Mouse (Mus musculus) megakaryocyte-erythroid progenitor cell, adult 5-6 weeks (primary cell): ENCODE data around the gene Aldh3b3. TPM values are rescaled to one million over a fixed set of nuclear protein-coding genes. Genes with fewer than 3 reads are reported as not detected.

ENCODE experiments used
- total RNA-seq, 2 experiments: library from RNA; stranded (forward) in 1 of 2; stranded (reverse) in 1 of 2; fragments of 200-1000, 215-1000 nt in 1 of 2; fragments of >200 nt in 1 of 2; fragmentation: Nextera tagmentation in 1 of 2; gene quantifications; 2 replicates each; pipeline ENCODE4 v1.2.3; 2014 to 2017

Gene Aldh3b3
- total RNA-seq, 2 experiments from 2014 or later = not detected

Other genes starting within 250 kb of the Aldh3b3 start
- 24.8 and 32.9 TPM in 2 replicates for gene Kmt5b, start 191.2 kb upstream of the Aldh3b3 start, total RNA-seq (2014; fragmentation: Nextera tagmentation)
- gene Kmt5b, start 191.2 kb upstream of the Aldh3b3 start, total RNA-seq (2017) = 39.8 and 39.9 TPM in 2 replicates
- gene Chka, start 106.9 kb upstream of the Aldh3b3 start, total RNA-seq (2014; fragmentation: Nextera tagmentation) = 23.0 and 23.5 TPM in 2 replicates
- 22.5 and 26.0 TPM in 2 replicates for gene Chka, start 106.9 kb upstream of the Aldh3b3 start, total RNA-seq (2017)
- 27.6 and 37.7 TPM in 2 replicates for gene Tcirg1, start 51.5 kb upstream of the Aldh3b3 start, total RNA-seq (2014; fragmentation: Nextera tagmentation)
- 6.7 and 44.0 TPM in 2 replicates for gene Tcirg1, start 51.5 kb upstream of the Aldh3b3 start, total RNA-seq (2017)
- gene Ndufs8, start 45.9 kb upstream of the Aldh3b3 start, total RNA-seq (2014; fragmentation: Nextera tagmentation) = 175 and 218 TPM in 2 replicates
- 54.3 and 59.0 TPM in 2 replicates for gene Ndufs8, start 45.9 kb upstream of the Aldh3b3 start, total RNA-seq (2017)
- gene Aldh3b1, start 28.8 kb upstream of the Aldh3b3 start, total RNA-seq (2014; fragmentation: Nextera tagmentation) = 3.9 TPM in 1 of 2 replicates, not detected in the other
- not detected in 2 replicates for gene Aldh3b1, start 28.8 kb upstream of the Aldh3b3 start, total RNA-seq (2017)
- 9.1 and 10.4 TPM in 2 replicates for gene Unc93b1, start 23.5 kb upstream of the Aldh3b3 start, total RNA-seq (2014; fragmentation: Nextera tagmentation)
- 3.9 and 16.4 TPM in 2 replicates for gene Unc93b1, start 23.5 kb upstream of the Aldh3b3 start, total RNA-seq (2017)
- 0.50 TPM in 1 of 2 replicates, not detected in the other for gene Aldh3b2, start 13.7 kb downstream of the Aldh3b3 start, total RNA-seq (2014; fragmentation: Nextera tagmentation)
- gene Aldh3b2, start 13.7 kb downstream of the Aldh3b3 start, total RNA-seq (2017) = 0.99 TPM in 1 of 2 replicates, not detected in the other
- 5.6 and 8.0 TPM in 2 replicates for gene Acy3, start 27.9 kb downstream of the Aldh3b3 start, total RNA-seq (2014; fragmentation: Nextera tagmentation)
- gene Acy3, start 27.9 kb downstream of the Aldh3b3 start, total RNA-seq (2017) = 2.3 and 2.5 TPM in 2 replicates
- not detected in 2 replicates for gene Tbx10, start 34.1 kb downstream of the Aldh3b3 start, total RNA-seq (2014; fragmentation: Nextera tagmentation)
- not detected in 2 replicates for gene Tbx10, start 34.1 kb downstream of the Aldh3b3 start, total RNA-seq (2017)
- gene Nudt8, start 41.9 kb downstream of the Aldh3b3 start, total RNA-seq (2014; fragmentation: Nextera tagmentation) = 21.5 and 29.8 TPM in 2 replicates
- 19.5 and 21.1 TPM in 2 replicates for gene Nudt8, start 41.9 kb downstream of the Aldh3b3 start, total RNA-seq (2017)
- gene Gm49405, start 42.0 kb downstream of the Aldh3b3 start, total RNA-seq (2014; fragmentation: Nextera tagmentation) = 1.9 and 5.4 TPM in 2 replicates
- 1.5 and 2.0 TPM in 2 replicates for gene Gm49405, start 42.0 kb downstream of the Aldh3b3 start, total RNA-seq (2017)
- 2.1 and 7.4 TPM in 2 replicates for gene Doc2g, start 44.7 kb downstream of the Aldh3b3 start, total RNA-seq (2014; fragmentation: Nextera tagmentation)
- gene Doc2g, start 44.7 kb downstream of the Aldh3b3 start, total RNA-seq (2017) = 3.8 and 4.0 TPM in 2 replicates
- gene Ndufv1, start 54.2 kb downstream of the Aldh3b3 start, total RNA-seq (2014; fragmentation: Nextera tagmentation) = 210 and 232 TPM in 2 replicates
- 285 and 306 TPM in 2 replicates for gene Ndufv1, start 54.2 kb downstream of the Aldh3b3 start, total RNA-seq (2017)
- gene Gstp1, start 79.3 kb downstream of the Aldh3b3 start, total RNA-seq (2014; fragmentation: Nextera tagmentation) = 623 and 805 TPM in 2 replicates
- gene Gstp1, start 79.3 kb downstream of the Aldh3b3 start, total RNA-seq (2017) = 123 and 220 TPM in 2 replicates
- gene Gstp2, start 87.4 kb downstream of the Aldh3b3 start, total RNA-seq (2014; fragmentation: Nextera tagmentation) = not detected in 2 replicates
- not detected in 2 replicates for gene Gstp2, start 87.4 kb downstream of the Aldh3b3 start, total RNA-seq (2017)
- 28.5 and 40.7 TPM in 2 replicates for gene Gstp3, start 100.9 kb downstream of the Aldh3b3 start, total RNA-seq (2014; fragmentation: Nextera tagmentation)
- gene Gstp3, start 100.9 kb downstream of the Aldh3b3 start, total RNA-seq (2017) = 16.4 and 37.6 TPM in 2 replicates
- gene Cabp2, start 122.9 kb downstream of the Aldh3b3 start, total RNA-seq (2014; fragmentation: Nextera tagmentation) = not detected in 2 replicates
- gene Cabp2, start 122.9 kb downstream of the Aldh3b3 start, total RNA-seq (2017) = not detected in 2 replicates
- 65.1 and 75.8 TPM in 2 replicates for gene Cdk2ap2, start 138.5 kb downstream of the Aldh3b3 start, total RNA-seq (2014; fragmentation: Nextera tagmentation)
- gene Cdk2ap2, start 138.5 kb downstream of the Aldh3b3 start, total RNA-seq (2017) = 6.7 and 16.1 TPM in 2 replicates
- 42.3 and 44.1 TPM in 2 replicates for gene Pitpnm1, start 141.4 kb downstream of the Aldh3b3 start, total RNA-seq (2014; fragmentation: Nextera tagmentation)
- 7.4 and 7.7 TPM in 2 replicates for gene Pitpnm1, start 141.4 kb downstream of the Aldh3b3 start, total RNA-seq (2017)
- gene Aip, start 167.2 kb downstream of the Aldh3b3 start, total RNA-seq (2014; fragmentation: Nextera tagmentation) = 25.9 and 31.2 TPM in 2 replicates
- 16.9 and 23.2 TPM in 2 replicates for gene Aip, start 167.2 kb downstream of the Aldh3b3 start, total RNA-seq (2017)
- not detected in 2 replicates for gene Gpr152, start 181.1 kb downstream of the Aldh3b3 start, total RNA-seq (2014; fragmentation: Nextera tagmentation)
- not detected in 2 replicates for gene Gpr152, start 181.1 kb downstream of the Aldh3b3 start, total RNA-seq (2017)
- 0.39 and 1.5 TPM in 2 replicates for gene Cabp4, start 185.4 kb downstream of the Aldh3b3 start, total RNA-seq (2014; fragmentation: Nextera tagmentation)
- not detected in 2 replicates for gene Cabp4, start 185.4 kb downstream of the Aldh3b3 start, total RNA-seq (2017)
- gene Coro1b, start 190.0 kb downstream of the Aldh3b3 start, total RNA-seq (2014; fragmentation: Nextera tagmentation) = 103 and 123 TPM in 2 replicates
- 42.8 and 97.1 TPM in 2 replicates for gene Coro1b, start 190.0 kb downstream of the Aldh3b3 start, total RNA-seq (2017)
- gene Ptprcap, start 195.0 kb downstream of the Aldh3b3 start, total RNA-seq (2014; fragmentation: Nextera tagmentation) = 53.0 and 63.6 TPM in 2 replicates
- 104 and 112 TPM in 2 replicates for gene Ptprcap, start 195.0 kb downstream of the Aldh3b3 start, total RNA-seq (2017)
- gene Rps6kb2, start 204.7 kb downstream of the Aldh3b3 start, total RNA-seq (2014; fragmentation: Nextera tagmentation) = 60.4 and 60.9 TPM in 2 replicates
- 14.7 and 39.7 TPM in 2 replicates for gene Rps6kb2, start 204.7 kb downstream of the Aldh3b3 start, total RNA-seq (2017)
- 8.1 and 10.9 TPM in 2 replicates for gene Carns1, start 216.8 kb downstream of the Aldh3b3 start, total RNA-seq (2014; fragmentation: Nextera tagmentation)
- 0.19 and 1.0 TPM in 2 replicates for gene Carns1, start 216.8 kb downstream of the Aldh3b3 start, total RNA-seq (2017)
- 17.1 and 30.7 TPM in 2 replicates for gene Tbc1d10c, start 232.6 kb downstream of the Aldh3b3 start, total RNA-seq (2014; fragmentation: Nextera tagmentation)
- 7.1 and 9.3 TPM in 2 replicates for gene Tbc1d10c, start 232.6 kb downstream of the Aldh3b3 start, total RNA-seq (2017)
- 392 and 411 TPM in 2 replicates for gene Ppp1ca, start 233.4 kb downstream of the Aldh3b3 start, total RNA-seq (2014; fragmentation: Nextera tagmentation)
- 411 and 530 TPM in 2 replicates for gene Ppp1ca, start 233.4 kb downstream of the Aldh3b3 start, total RNA-seq (2017)
- gene Rad9a, start 243.0 kb downstream of the Aldh3b3 start, total RNA-seq (2014; fragmentation: Nextera tagmentation) = 35.5 and 47.7 TPM in 2 replicates
- gene Rad9a, start 243.0 kb downstream of the Aldh3b3 start, total RNA-seq (2017) = 17.5 and 29.6 TPM in 2 replicates